Mouse (Mus musculus) heart, adult 2 months (tissue): ENCODE results near the gene Ap3d1. TPM values are rescaled to one million over a fixed set of nuclear protein-coding genes. Genes with fewer than 3 reads are reported as not detected.

Experiments
- DNase-seq, 2 experiments: peaks; one replicate each; pipeline ENCODE4 v3.0.0; 2021
- H3K27ac ChIP-seq: fragments of 200-600 bp; 2 replicates; pipeline ENCODE4 v1.8.1; 2022
- H3K27me3 ChIP-seq: fragments of 200-500 bp; 2 replicates; pipeline ENCODE4 v1.6.1; 2012; ENCODE audit warnings: mild to moderate bottlenecking, low read length, inconsistent platforms, mixed read lengths; ENCODE audit not compliant: control insufficient read depth, insufficient read depth
- H3K36me3 ChIP-seq: fragments of 200-500 bp; 2 replicates; pipeline ENCODE4 v1.6.1; 2012; ENCODE audit warnings: low read length, inconsistent platforms; ENCODE audit not compliant: control insufficient read depth, insufficient read depth
- H3K4me1 ChIP-seq: fragments of 200-500 bp; 2 replicates; pipeline ENCODE4 v1.6.1; 2011; ENCODE audit warnings: low read length; ENCODE audit not compliant: control insufficient read depth, insufficient read depth
- H3K4me3 ChIP-seq: fragments of 200-600 bp; 2 replicates; pipeline ENCODE4 v1.8.1; 2022
- H3K79me2 ChIP-seq: fragments of 200-500 bp; replicated peaks from 2 replicates; pipeline ENCODE4 v1.6.1; 2012; ENCODE audit warnings: mild to moderate bottlenecking, inconsistent platforms, low read length, moderate library complexity, mixed read lengths; ENCODE audit not compliant: control insufficient read depth, insufficient read depth
- H3K9ac ChIP-seq: fragments of 200-500 bp; 2 replicates; pipeline ENCODE4 v1.6.1; 2012; ENCODE audit warnings: low read depth, mild to moderate bottlenecking, control low read depth, inconsistent platforms, low read length, mixed read lengths
- CTCF ChIP-seq: fragments of 200-600 bp; IDR thresholded peaks from 2 replicates; pipeline ENCODE4 v1.8.1; 2022; ENCODE audit warnings: antibody characterized with exemption, mild to moderate bottlenecking, moderate library complexity
- EP300 ChIP-seq: fragments of 200-500 bp; IDR thresholded peaks from 2 replicates; pipeline ENCODE4 v1.6.1; 2011; ENCODE audit warnings: low read depth, low read length, control low read depth; ENCODE audit not compliant: insufficient read depth
- POLR2A ChIP-seq: fragments of 200-500 bp; IDR thresholded peaks from 2 replicates; pipeline ENCODE4 v1.6.1; 2011; ENCODE audit warnings: mild to moderate bottlenecking, low read depth, low read length, control low read depth; ENCODE audit not compliant: insufficient read depth
- WGBS: fragments of 180-500 bp; shearing (Covaris S2); methylation state at CpG from one replicate; pipeline ENCODE4 v1.1.7; 2018; 5-methylcytosine and 5-hydroxymethylcytosine counted together
- intact Hi-C: fragments of 180-260 bp; cut with DNase I; formaldehyde crosslinking; loops from one replicate; pipeline ENCODE4 v1.15.1; 2025
- polyA plus RNA-seq: library from polyadenylated mRNA; depleted of rRNA; stranded (reverse); fragments of >200 nt; gene quantifications from 2 replicates; pipeline ENCODE4 v1.2.3, GENCODE M21; 2012; rRNA removed
- total RNA-seq, 2 experiments: library from RNA; stranded (reverse); gene quantifications; 2 replicates each; pipeline ENCODE4 v1.2.3; 2021

Ap3d1 gene
- total and polyA plus RNA-seq, 3 experiments = 40.2 to 52.9 (median 42.6) TPM

GRCm38 (mm10) chr10:80658194-80658840, 83.7 kb downstream of the Ap3d1 start:
- no peak overlapping the region for H3K4me3 ChIP-seq
- intact Hi-C loops = loop anchor here (2.0 kb wide), 2 partner anchors 16 to 80 kb away; no protein-coding TSS in a partner anchor
- no peaks in the 10 kb centered on the region; the same call in 1 of the 2 replicates for H3K79me2 ChIP-seq
- H3K27me3 ChIP-seq = no peaks in the 10 kb centered on the region
- DNase-seq = no peak
- no peak overlapping the region for H3K9ac ChIP-seq
- WGBS = 88% methylated on average over 14 of the region's 14 CpGs
- no peaks in the 10 kb centered on the region for H3K36me3 ChIP-seq
- TF ChIP-seq EP300 (no peak), CTCF (no peak), POLR2A (no peak)
- no peak overlapping the region for H3K27ac ChIP-seq
- H3K4me1 ChIP-seq = peaks cover 10% of the 10 kb centered on the region

Other genes starting within 250 kb of the Ap3d1 start
- under 1 TPM in 1 of 2 experiments, not detected in 1; 0.05 TPM for gene Onecut3, start 247.4 kb downstream of the Ap3d1 start, total RNA-seq
- 0.06 and 0.09 TPM in 2 replicates for gene Onecut3, start 247.4 kb downstream of the Ap3d1 start, polyA plus RNA-seq
- not detected for gene Atp8b3, start 203.1 kb downstream of the Ap3d1 start, total RNA-seq
- gene Atp8b3, start 203.1 kb downstream of the Ap3d1 start, polyA plus RNA-seq = 0.39 and 0.50 TPM in 2 replicates
- 10 to 100 TPM; 11.6 to 12.3 TPM for gene Rexo1, start 180.7 kb downstream of the Ap3d1 start, total RNA-seq
- gene Rexo1, start 180.7 kb downstream of the Ap3d1 start, polyA plus RNA-seq = 19.5 and 19.8 TPM in 2 replicates
- gene Klf16, start 164.9 kb downstream of the Ap3d1 start, total RNA-seq = 1 to 10 TPM; 4.0 to 4.4 TPM
- 3.6 and 5.5 TPM in 2 replicates for gene Klf16, start 164.9 kb downstream of the Ap3d1 start, polyA plus RNA-seq
- gene Abhd17a, start 151.9 kb downstream of the Ap3d1 start, total RNA-seq = 10 to 100 TPM; 40.2 to 46.9 TPM
- gene Abhd17a, start 151.9 kb downstream of the Ap3d1 start, polyA plus RNA-seq = 67.3 and 80.0 TPM in 2 replicates
- 10 to 100 TPM; 20.8 to 26.9 TPM for gene Scamp4, start 139.4 kb downstream of the Ap3d1 start, total RNA-seq
- gene Scamp4, start 139.4 kb downstream of the Ap3d1 start, polyA plus RNA-seq = 58.9 and 60.5 TPM in 2 replicates
- 1 to 10 TPM in 1 of 2 experiments, under 1 TPM in 1; 0.60 to 1.1 TPM for gene Adat3, start 139.4 kb downstream of the Ap3d1 start, total RNA-seq
- gene Adat3, start 139.4 kb downstream of the Ap3d1 start, polyA plus RNA-seq = 1.0 and 2.5 TPM in 2 replicates
- gene Gm49322, start 136.2 kb downstream of the Ap3d1 start, total RNA-seq = under 1 TPM; 0.34 to 0.39 TPM
- gene Gm49322, start 136.2 kb downstream of the Ap3d1 start, polyA plus RNA-seq = 0.62 and 2.0 TPM in 2 replicates
- 100 to 1,000 TPM; 117 to 130 TPM for gene Csnk1g2, start 119.4 kb downstream of the Ap3d1 start, total RNA-seq
- 125 and 130 TPM in 2 replicates for gene Csnk1g2, start 119.4 kb downstream of the Ap3d1 start, polyA plus RNA-seq
- 10 to 100 TPM; 43.7 to 44.2 TPM for gene Btbd2, start 85.2 kb downstream of the Ap3d1 start, total RNA-seq
- 57.3 and 60.1 TPM in 2 replicates for gene Btbd2, start 85.2 kb downstream of the Ap3d1 start, polyA plus RNA-seq
- gene Mknk2, start 64.2 kb downstream of the Ap3d1 start, total RNA-seq = 100 to 1,000 TPM; 176 to 229 TPM
- gene Mknk2, start 64.2 kb downstream of the Ap3d1 start, polyA plus RNA-seq = 199 and 208 TPM in 2 replicates
- 1 to 10 TPM; 7.4 to 7.6 TPM for gene Mob3a, start 40.3 kb downstream of the Ap3d1 start, total RNA-seq
- 11.7 and 13.6 TPM in 2 replicates for gene Mob3a, start 40.3 kb downstream of the Ap3d1 start, polyA plus RNA-seq
- gene Izumo4, start 40.1 kb downstream of the Ap3d1 start, total RNA-seq = 1 to 10 TPM; 3.4 to 3.8 TPM
- 13.3 and 15.6 TPM in 2 replicates for gene Izumo4, start 40.1 kb downstream of the Ap3d1 start, polyA plus RNA-seq
- 10 to 100 TPM; 18.8 to 19.6 TPM for gene Dot1l, start 12.9 kb upstream of the Ap3d1 start, total RNA-seq
- 35.0 and 39.6 TPM in 2 replicates for gene Dot1l, start 12.9 kb upstream of the Ap3d1 start, polyA plus RNA-seq
- gene Sf3a2, start 55.9 kb upstream of the Ap3d1 start, total RNA-seq = 10 to 100 TPM; 27.3 to 30.4 TPM
- 18.4 and 19.7 TPM in 2 replicates for gene Sf3a2, start 55.9 kb upstream of the Ap3d1 start, polyA plus RNA-seq
- 10 to 100 TPM; 29.7 to 33.0 TPM for gene Plekhj1, start 56.4 kb upstream of the Ap3d1 start, total RNA-seq
- gene Plekhj1, start 56.4 kb upstream of the Ap3d1 start, polyA plus RNA-seq = 28.9 and 33.2 TPM in 2 replicates
- gene Amh, start 63.0 kb upstream of the Ap3d1 start, total RNA-seq = under 1 TPM; 0.18 TPM
- gene Amh, start 63.0 kb upstream of the Ap3d1 start, polyA plus RNA-seq = 0.15 and 0.25 TPM in 2 replicates
- gene Jsrp1, start 71.2 kb upstream of the Ap3d1 start, total RNA-seq = 1 to 10 TPM in 1 of 2 experiments, under 1 TPM in 1; 0.25 to 1.1 TPM
- gene Jsrp1, start 71.2 kb upstream of the Ap3d1 start, polyA plus RNA-seq = 0.21 and 0.56 TPM in 2 replicates
- 100 to 1,000 TPM; 850 to 914 TPM for gene Oaz1, start 84.4 kb upstream of the Ap3d1 start, total RNA-seq
- gene Oaz1, start 84.4 kb upstream of the Ap3d1 start, polyA plus RNA-seq = 1,001 and 1,201 TPM in 2 replicates
- gene Lingo3, start 101.8 kb upstream of the Ap3d1 start, total RNA-seq = 10 to 100 TPM; 10.7 to 15.8 TPM
- gene Lingo3, start 101.8 kb upstream of the Ap3d1 start, polyA plus RNA-seq = 12.0 and 15.1 TPM in 2 replicates
- 10 to 100 TPM; 19.4 to 23.2 TPM for gene Lsm7, start 112.9 kb upstream of the Ap3d1 start, total RNA-seq
- 74.9 and 79.9 TPM in 2 replicates for gene Lsm7, start 112.9 kb upstream of the Ap3d1 start, polyA plus RNA-seq
- 10 to 100 TPM; 15.4 to 16.8 TPM for gene Sppl2b, start 113.0 kb upstream of the Ap3d1 start, total RNA-seq
- gene Sppl2b, start 113.0 kb upstream of the Ap3d1 start, polyA plus RNA-seq = 51.4 and 74.2 TPM in 2 replicates
- gene Tmprss9, start 129.6 kb upstream of the Ap3d1 start, total RNA-seq = not detected
- 0.02 TPM in 1 of 2 replicates, not detected in the other for gene Tmprss9, start 129.6 kb upstream of the Ap3d1 start, polyA plus RNA-seq
- 100 to 1,000 TPM; 126 to 133 TPM for gene Timm13, start 158.7 kb upstream of the Ap3d1 start, total RNA-seq
- gene Timm13, start 158.7 kb upstream of the Ap3d1 start, polyA plus RNA-seq = 151 and 188 TPM in 2 replicates
- gene Lmnb2, start 176.0 kb upstream of the Ap3d1 start, total RNA-seq = 1 to 10 TPM; 3.6 to 5.4 TPM
- gene Lmnb2, start 176.0 kb upstream of the Ap3d1 start, polyA plus RNA-seq = 5.4 and 7.4 TPM in 2 replicates
- 10 to 100 TPM; 10.9 to 13.9 TPM for gene Gadd45b, start 187.8 kb upstream of the Ap3d1 start, total RNA-seq
- gene Gadd45b, start 187.8 kb upstream of the Ap3d1 start, polyA plus RNA-seq = 10.0 and 10.1 TPM in 2 replicates